Mouse (Mus musculus): ENCODE data around the gene Ugt1a5. TPM values are rescaled to one million over a fixed set of nuclear protein-coding genes. Genes with fewer than 3 reads are reported as not detected.

Gene Ugt1a5
- polyA plus RNA-seq (2017; shearing (Covaris generic)), result not detected

DNA sequence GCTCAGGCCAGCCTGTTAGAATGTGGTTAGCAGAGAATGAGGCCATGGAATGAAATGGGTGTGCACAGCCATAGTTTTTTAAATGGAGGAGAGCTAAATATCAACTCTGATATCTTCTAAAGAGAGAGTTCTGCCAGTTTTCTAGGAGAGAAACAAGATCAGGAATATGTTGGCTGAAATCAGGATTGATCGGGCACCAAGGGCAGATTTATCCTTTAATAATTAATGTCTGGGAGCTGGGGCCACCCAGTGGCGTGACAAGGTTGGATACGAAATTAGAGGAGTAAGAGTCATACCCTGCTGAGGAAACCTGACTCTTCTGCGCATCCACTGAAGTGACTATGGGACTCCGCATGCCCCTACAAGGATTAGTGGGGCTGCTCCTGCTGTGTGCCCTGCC, at the start of gene Ugt1a5:
Ugt1a5 (plus strand) TSS at position 302 of the 400 bp plus-strand sequence.

DNA sequence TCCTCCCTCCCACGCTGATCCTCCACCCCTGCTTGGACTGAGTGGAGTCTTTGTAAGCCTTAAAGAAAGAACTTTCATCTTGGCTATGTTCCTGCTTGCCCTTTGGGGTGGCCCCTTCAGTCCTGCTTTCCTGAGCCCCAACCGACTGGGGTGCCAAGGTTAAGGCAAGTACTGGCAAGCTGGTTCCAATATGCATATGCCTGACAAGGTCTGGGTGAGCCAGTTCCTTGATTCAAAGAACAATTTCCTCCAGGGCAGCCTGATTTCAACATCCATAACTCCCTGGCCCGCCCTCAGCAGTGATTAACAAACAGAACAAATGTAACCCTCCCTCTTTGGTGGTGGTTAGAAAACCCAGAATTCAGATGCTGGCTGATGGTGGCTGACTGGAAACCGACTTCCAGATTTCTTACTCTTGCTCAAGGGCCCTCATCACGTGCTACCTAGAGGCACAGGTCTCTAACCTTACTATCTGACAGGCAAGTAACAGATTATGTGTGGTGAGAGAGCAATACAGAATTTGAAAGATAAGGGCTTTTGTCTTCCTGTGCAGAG, 31.3 kb upstream of the Ugt1a5 start, which contains the start of gene Ugt1a6a:
Ugt1a6a (plus strand) TSS at position 353 of the 555 bp plus-strand sequence.

DNA sequence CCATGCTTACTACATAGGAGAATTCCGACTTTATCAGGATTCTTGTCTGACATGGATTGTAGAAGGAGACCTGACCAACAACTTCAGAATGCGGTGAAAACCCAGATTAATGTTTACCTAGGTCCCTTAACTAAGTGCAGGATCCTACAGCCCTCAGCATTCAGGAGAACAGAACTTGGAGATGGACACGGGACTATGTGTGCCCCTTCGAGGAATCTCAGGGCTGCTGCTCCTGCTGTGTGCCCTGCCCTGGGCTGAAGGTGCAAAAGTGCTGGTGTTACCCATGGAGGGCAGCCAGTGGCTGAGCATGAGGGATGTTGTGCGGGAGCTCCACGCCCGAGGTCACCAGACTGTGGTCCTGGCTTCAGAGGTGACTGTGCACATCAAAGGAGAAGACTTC, 34.6 kb downstream of the Ugt1a5 start, which contains the start of gene Ugt1a2:
Ugt1a2 (plus strand) TSS at position 146 of the 400 bp plus-strand sequence.

DNA sequence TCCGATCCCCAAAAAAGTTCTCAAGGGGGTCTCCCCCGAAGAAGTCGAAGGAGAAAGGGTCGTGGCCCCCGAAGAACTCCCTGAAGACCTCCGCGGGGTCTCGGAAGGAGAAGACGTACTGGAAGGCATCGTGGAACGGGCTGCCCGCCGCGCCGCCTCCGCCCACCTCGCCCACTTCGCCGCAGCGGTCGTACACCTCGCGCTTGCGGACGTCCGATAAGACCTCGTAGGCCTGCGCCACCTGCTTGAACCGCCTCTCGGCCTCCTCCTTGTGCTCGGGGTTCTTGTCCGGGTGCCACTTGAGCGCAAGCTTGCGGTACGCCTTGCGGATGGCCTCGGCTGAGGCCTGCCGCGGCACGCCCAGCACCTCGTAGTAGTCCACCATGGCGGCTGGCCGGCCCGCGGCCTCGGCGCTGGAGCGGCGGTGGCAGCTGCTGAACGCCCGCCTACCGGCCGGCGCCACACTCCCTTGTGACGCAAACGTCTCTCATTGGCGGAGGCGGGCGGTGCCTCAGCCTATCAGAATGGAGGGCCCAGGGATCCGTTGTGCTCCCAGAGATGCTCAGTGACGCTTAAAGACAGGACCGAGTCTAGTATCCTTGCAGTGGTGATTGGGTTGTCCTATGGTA, 39.6 kb downstream of the Ugt1a5 start, which contains the start of gene Dnajb3:
Dnajb3 (minus strand) TSS at position 489 of the 629 bp plus-strand sequence.

DNA sequence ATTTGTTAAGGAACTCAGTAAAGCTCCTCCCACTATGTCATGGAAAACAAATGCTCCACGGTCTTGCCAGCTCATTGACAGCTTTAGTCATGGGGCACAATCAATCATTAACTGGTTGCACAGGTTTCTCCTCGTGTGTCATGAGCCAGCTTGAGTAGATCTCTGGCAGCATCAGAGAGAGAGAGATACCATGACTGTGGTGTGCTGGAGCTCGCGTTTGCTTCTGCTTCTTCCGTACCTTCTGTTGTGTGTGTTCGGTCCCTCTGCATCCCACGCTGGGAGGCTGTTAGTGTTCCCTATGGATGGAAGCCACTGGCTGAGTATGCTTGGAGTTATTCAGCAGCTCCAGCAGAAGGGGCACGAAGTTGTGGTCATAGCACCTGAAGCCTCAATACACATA, 46.0 kb downstream of the Ugt1a5 start, which contains the start of gene Ugt1a1:
Ugt1a1 (plus strand) TSS at position 148 of the 400 bp plus-strand sequence.

DNA sequence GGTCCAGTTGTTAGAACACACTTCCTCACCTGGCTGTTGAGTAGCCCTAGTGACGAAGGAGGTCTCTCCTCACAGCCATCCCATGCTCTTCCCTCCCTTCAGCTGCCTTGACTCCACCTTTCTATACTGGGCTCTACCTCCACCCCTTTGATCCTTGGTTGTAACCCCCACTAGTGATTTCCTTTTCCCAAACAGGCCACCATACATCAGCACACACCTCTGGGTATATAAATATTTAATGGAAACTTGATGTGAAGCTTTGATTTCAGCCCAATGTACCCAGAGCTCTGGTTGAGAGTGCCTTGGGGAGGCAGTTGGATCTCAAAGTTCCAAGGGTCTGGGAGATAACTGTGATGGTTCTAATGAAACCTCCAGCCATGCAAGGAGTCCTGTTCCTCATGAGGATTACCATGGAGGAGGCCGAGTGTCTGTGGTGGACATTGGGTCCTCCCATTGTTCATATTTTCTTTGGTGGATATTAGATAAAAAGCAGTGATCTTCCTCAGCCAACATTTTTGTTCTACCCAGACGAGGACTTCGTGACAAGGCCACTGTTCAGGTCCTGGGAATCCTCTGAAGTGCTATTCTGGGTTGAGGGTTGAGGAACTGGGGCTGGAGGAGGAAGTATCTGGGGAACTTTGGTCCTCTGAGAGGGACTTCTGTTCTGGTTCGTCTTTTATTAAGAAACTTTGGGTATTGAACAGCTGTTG, 61.0 kb downstream of the Ugt1a5 start, which contains the start of gene Mroh2a:
Mroh2a (plus strand) TSS at position 317 of the 710 bp plus-strand sequence.

Other genes with a start within 250 kb of the Ugt1a5 start
- gene Usp40, start 157.5 kb upstream of the Ugt1a5 start, polyA plus RNA-seq (2017; shearing (Covaris generic)), result 12.6 TPM
- gene Ugt1a10, start 110.6 kb upstream of the Ugt1a5 start, polyA plus RNA-seq (2017; shearing (Covaris generic)), result not detected
- not detected for gene Ugt1a9, start 95.2 kb upstream of the Ugt1a5 start, polyA plus RNA-seq (2017; shearing (Covaris generic))
- not detected for gene Ugt1a8, start 78.2 kb upstream of the Ugt1a5 start, polyA plus RNA-seq (2017; shearing (Covaris generic))
- not detected for gene Ugt1a7c, start 71.0 kb upstream of the Ugt1a5 start, polyA plus RNA-seq (2017; shearing (Covaris generic))
- gene Ugt1a6b, start 62.8 kb upstream of the Ugt1a5 start, polyA plus RNA-seq (2017; shearing (Covaris generic)), result not detected
- gene Ugt1a6a, start 31.2 kb upstream of the Ugt1a5 start, polyA plus RNA-seq (2017; shearing (Covaris generic)), result 0.52 TPM
- gene Ugt1a2, start 34.6 kb downstream of the Ugt1a5 start, polyA plus RNA-seq (2017; shearing (Covaris generic)), result not detected
- gene Dnajb3, start 39.8 kb downstream of the Ugt1a5 start, polyA plus RNA-seq (2017; shearing (Covaris generic)), result not detected
- gene Ugt1a1, start 45.9 kb downstream of the Ugt1a5 start, polyA plus RNA-seq (2017; shearing (Covaris generic)), result not detected
- gene Mroh2a, start 61.0 kb downstream of the Ugt1a5 start, polyA plus RNA-seq (2017; shearing (Covaris generic)), result 0.77 TPM
- gene Hjurp, start 111.6 kb downstream of the Ugt1a5 start, polyA plus RNA-seq (2017; shearing (Covaris generic)), result 89.4 TPM
- gene Trpm8, start 111.6 kb downstream of the Ugt1a5 start, polyA plus RNA-seq (2017; shearing (Covaris generic)), result not detected
- not detected for gene Spp2, start 240.9 kb downstream of the Ugt1a5 start, polyA plus RNA-seq (2017; shearing (Covaris generic))